Mouse (Mus musculus) forelimb bud, embryonic 11.5 days (tissue): ENCODE results near the gene Sh3pxd2a.

Experiments used
- DNase-seq: peaks from one replicate; pipeline ENCODE4 v3.0.0-alpha.2; 2012; ENCODE audit warnings: low read depth, low spot score

The Sh3pxd2a gene

DNA sequence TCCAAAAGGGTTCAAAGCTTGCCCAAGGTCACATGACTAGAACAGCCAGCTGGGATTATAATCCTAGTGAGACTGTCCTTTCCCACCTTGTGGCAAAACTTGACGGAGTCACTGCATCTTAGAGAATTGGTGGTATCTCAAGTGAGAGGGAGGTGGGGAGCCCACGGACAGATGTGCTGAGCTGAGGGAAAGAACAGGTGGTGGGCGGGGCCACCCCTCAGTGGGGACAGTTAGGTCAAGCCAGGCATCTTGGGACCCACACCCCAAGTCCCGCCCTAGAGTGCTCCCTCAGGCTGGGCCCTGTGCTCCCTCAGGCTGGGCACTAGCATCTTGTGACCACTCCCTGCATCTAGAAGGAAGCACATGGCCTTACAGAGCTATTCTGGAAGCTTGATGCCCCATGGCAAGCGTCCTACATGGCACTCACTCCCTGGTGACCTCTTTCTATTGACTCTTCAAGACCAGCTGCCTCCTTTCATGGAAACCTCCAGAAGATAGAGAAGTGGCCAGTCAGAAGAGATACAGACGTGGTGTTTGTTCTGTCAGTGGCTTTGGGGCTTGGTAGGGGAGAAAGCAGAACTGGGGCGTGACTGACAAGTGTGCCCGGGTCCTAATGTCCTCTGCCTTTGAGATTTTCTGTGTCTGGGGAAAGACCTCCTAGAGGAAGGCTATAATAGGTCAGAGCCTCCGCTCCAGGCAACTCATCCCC, 24.3 kb downstream of the Sh3pxd2a start:
- no peak for DNase-seq

DNA sequence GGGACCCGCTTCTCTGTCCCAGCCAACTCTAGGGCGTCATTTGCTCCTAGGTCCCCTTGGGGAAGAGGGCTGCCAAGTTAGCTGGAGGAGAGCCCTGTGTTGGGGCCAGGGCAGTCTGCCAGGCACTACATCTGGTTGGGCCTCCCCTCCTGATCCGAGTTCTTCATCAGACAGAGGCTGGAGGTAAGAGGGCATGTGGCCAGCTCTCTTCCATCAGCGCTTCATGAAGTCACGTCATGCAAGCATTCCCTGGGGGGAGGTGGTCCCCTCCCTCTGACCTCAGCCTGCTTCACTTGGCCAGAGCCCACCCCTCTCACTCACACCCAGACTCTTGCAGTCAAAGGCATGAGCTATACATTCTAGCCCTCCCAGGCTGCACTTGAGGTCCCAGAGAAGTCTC, 25.8 kb downstream of the Sh3pxd2a start:
- DNase-seq = no peak

DNA sequence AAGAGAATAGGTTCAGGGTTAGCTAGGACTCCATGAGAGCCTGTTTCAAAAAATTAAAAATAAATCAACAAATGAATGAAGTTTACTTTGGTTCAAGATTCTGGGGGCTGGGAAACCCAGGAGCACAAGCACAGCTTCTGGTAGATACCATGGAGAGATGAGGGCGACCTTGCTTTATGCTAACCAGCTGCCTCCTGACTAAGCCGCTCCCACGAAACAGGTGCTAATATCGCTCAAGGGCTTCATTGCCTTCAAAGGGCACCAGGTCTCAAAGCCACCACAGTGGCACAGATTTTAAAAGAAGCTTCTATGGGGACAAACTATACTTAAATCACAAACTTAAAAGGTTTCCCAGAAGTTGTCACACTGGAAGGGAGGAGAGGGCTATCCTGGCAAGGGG, 27.2 kb downstream of the Sh3pxd2a start:
- no peak for DNase-seq

DNA sequence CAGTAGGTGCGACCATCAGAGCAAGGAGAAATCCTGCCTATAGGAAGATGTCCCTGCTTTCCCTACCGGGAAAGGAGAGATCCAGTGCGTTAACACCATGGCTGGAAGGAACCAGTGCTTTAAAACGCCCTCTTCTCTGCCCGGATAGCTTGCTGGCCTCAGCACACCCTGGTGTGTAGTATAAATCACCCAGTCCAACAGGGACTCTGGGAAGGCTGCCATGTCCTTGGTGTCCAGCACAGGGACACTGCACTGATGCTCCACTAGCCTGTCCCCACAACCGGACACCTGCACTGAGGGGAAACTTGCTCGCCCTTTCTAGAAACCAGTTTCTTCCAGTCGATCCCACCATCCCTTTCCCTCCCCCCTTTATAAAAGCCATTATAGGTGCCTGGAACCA, 28.0 kb downstream of the Sh3pxd2a start:
- no peak for DNase-seq

DNA sequence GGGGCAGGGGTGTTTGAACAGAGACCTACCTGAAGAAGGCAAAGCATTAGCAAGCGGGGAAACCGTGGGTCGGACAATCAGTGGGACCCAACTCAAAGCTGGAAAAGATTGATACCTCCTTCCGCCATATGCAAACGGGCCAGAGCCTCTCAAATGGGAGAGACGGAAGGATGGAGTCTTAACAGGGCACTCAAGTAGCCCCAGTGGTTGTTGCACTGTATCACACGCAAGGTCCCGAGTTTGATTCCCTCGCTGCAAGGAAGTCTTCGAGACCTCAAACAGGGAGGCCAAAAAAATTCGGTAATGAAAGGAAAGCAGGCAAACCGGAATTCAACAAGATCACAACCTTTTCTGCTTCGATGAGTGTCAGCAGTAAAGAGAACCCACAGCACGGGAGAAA, 29.5 kb downstream of the Sh3pxd2a start:
- no peak for DNase-seq

DNA sequence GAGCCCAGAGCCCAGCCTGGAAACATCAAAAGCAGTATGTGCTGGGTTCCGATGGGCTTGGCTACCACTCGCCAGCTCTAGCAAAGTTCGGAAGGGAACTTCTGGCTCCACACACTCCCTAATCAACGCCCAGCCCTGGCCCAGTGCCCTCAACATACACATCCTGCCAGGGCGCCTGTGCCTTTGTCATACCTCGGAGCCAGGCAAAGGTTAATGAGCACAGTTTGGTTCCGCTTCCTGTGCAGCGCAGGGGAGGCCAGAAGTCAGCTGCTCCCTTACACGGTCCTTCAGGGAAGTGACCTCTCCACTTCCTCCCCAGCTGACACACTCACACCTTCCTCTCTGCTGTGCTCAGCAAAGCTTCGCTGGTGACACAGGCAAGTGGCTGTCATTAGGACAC, 31.9 kb downstream of the Sh3pxd2a start:
- peak; percentile 30 for DNase-seq

DNA sequence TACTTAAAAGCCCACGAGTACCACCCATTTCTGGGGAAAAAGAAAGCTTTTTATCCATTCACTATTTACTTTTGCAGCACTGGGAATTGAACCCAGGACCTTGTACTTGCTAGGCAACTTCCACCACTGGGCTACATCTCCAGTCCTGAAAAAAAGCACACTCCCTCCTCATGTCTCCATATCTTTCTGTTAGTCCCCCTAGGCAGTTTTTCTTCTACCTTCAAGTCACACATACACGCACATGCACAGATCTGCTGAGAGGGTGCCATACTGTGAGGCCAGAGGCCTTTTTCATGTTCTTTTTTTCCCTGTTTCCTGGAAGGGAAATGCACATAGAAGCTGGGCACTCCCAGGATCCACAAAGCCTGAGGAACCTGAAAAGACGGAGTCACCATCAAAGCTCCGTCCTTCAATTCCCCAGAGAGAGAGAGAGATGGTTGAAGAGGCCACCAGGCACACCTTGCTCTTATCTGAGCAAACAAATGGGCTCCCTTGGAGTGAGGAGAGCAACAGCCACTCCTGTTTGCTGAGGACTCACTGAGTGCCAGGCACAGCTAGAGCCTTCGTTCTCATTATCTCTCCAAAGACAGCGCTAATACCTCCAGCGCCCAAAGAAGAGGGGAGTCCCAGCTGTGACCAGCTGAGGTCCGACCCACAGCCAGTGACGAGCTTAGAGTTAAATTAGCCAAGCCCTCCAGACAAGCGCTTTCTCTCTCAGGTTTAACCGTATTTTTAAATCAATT, 32.8 kb downstream of the Sh3pxd2a start:
- no peak for DNase-seq

DNA sequence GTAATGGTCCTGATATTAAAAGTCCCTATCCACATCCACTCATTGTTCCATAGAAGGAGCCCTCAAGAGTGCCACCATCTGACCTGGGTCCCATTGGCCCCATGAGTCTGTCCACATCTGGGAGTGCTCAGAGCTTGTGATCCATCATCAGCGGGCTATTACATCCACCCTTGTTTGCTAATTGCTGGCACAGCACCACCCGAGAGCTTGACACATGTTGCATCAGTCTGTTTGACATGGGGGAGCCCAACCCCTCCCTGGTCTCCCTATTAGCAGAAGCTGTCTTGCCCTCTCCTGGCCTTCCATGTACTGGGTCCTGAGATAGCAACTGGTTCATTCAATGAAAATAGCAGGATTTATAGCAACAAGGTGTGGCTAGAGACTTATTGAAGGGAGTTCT, 34.0 kb downstream of the Sh3pxd2a start:
- DNase-seq = no peak

DNA sequence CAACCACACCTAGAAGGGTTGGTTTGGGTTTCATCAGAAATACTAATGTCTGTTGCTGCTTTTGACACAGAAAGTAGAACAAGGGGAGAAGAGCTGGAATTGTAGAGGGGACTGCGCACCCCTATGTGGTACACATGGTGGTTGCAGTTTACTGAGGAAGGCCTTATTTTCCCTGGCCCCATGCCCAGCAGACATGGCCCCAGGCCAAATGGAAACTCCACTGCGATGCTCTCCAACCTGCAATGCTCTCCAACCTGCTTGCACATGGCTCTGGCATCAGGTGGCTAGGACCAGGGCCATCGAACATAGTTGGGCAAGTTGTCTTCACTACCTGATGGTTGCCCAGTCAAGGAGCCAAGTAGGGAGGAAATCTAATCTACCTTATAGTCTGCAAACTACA, 35.0 kb downstream of the Sh3pxd2a start:
- no peak for DNase-seq

DNA sequence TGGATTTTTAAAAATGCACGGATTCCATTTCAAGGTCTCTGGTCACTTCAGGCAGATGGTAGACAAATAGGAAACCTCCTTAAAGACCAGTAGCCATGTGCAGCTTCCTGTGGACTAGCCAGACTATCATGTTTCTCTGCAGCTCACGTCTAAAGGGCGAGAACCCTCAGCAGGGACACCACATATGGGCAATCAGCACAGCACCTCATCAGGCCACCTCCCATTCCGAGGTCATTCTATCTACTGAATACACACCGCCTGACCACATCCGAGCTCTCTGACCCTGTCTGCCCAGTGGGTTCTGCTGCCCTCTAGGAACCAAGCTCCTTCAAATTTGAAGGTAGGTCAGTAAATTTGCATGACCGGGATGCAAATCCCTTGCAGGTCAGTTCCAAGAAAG, 35.4 kb downstream of the Sh3pxd2a start:
- peak; percentile 14 for DNase-seq

DNA sequence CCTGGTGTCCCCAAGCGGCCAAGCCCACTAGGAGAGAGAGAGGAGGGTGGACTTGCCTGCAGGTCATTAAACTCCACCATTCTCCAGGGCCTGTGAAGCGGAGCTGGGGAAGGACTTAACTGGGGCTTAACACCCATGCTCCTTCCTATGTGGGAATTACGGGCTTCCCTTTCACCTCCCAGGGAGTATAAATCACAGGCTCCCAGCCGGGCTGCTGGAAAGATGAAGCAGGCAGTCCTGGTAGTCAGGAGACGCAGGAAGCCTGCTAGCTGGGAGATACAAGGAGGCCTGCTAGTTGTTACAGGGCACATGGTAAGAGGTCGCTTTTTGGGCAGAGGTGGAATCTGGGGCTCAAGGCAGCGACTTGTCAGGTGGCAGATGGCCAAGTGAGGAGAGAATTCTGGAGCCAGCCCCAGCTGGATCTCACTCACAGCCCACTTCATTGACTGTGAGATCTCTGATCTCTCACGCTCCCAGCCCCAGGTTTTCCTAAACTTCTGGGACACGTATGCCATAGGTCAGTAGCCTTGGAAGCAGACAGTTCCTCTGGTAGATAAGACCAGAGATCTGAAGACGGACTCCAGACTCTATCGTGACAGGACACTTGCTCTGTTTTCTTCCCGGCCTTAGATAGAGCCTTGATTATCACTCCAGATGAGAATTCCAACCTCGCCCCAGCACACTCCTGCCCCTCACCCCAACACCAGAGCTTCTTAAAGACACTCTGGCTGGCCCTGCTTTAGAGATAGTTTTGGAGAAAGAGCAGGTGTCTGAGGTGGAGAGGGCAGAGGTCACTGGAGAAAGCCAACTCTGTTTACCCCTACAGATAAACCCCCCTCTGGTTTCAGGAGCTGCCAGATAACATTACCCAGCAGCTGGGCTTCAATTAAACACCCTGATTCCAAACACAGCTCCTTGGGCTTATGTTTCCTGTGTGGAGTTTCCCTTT, 36.1 kb downstream of the Sh3pxd2a start:
- peak; percentile 28 for DNase-seq

DNA sequence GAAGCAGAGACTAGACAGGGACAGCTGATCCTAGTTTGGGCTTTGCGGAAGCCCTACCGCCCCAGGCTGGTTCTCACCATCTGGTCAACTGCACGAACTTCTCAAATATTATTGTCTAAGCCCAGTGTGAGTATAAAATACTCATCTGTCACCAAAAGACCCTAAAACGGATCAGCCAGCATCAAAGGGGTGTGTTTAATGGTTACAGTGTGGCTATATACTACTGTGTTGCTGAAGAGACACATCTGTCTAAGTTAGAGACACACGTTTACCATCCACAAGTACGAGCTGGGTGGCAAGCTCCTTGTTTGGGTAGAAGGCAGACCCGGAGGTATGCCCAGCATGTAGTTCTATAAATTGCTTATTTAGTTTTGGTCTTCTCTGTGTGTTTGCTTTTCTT, 40.6 kb downstream of the Sh3pxd2a start:
- DNase-seq = no peak

DNA sequence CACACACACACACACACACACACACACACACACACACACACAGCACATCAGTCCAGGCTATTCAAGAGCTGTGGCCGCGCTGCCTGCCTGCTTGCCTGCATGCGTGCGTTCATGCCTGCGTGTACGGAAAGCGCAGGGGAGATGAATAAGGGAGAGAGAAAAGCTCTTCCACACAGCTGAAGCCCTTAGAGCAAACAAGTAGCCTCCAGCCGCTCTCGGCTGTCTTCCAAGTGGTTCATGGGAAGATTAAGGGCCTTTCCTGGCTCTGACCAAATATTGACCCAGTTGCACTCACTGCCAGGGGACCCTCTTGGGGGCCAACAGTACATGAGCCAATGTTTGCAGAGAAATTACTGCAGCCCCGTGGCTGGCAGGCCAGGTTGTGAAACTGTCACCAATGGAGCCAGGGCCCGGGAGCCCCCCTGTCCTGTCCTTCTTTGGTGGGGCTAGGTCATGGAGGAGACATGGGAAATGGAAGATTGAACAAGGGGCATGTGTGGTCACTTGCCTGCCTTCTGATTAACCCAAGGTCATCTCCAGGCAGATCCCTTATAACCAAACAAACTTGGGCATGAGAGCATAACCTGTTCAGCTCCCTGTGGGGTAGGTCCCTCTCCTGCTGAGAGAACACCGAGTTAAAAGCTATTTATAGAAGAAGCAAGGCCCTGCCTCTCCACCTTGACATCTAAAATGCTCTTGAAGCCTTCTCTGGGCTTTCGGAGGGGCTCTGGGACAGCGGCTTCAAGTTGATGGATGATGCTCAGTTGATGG, 42.9 kb downstream of the Sh3pxd2a start:
- no peak for DNase-seq

DNA sequence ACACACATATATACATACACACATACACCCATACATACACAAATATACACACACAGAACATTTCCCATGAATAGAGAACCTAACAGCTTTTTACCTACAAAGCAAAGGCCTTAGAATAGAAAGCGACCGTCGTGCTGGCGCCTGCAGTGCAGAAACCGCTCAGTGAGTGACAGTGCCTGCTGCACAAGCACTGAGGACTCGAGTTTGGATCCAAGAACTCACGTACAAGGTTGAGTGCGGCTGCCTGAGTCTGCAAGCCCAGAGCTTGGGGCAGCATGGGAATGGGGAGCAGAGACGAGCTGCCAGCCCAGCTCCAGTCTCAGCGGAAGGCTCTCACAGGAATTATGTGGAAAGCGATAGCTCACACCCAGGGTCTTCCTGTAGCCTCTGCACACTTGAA, 43.7 kb downstream of the Sh3pxd2a start:
- no peak for DNase-seq

DNA sequence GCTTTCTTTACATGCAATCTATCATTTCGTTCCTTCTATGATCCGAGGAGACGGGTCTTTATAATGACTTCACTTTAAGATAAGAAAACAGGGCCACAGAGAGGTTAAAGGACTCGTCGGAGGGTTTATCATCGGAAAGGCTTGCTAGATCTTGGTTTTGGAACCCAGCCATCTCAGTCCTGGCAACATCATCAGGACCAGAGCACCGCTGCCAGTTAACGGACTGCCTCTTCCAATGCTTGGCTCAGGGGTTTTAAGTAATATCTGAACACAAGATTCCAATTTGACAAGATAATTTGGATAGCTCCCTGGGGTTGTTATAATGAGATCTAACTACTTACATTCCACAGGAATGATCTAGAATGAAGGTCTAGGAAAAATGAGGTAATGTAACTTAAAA, 45.0 kb downstream of the Sh3pxd2a start:
- DNase-seq = no peak

DNA sequence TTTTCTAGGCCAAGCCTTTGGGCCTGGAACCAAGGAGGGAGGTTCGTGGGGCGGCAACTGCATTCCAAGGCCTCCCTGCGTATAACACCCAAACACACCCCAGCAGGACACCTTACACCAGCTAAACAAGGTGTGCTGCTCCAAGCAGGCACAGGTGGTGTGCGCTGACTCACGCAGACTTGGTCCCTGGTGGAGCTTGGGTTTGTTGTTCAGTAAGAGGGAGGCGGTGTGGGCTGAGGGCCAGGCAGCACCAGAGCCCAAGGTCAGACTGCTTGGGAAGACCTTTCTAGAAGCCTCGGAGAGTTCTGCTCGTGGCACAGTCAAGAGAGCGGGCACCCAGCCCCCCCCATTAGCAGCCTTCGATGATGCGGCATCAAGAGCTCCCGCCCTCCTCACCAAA, 48.0 kb downstream of the Sh3pxd2a start:
- DNase-seq = no peak

DNA sequence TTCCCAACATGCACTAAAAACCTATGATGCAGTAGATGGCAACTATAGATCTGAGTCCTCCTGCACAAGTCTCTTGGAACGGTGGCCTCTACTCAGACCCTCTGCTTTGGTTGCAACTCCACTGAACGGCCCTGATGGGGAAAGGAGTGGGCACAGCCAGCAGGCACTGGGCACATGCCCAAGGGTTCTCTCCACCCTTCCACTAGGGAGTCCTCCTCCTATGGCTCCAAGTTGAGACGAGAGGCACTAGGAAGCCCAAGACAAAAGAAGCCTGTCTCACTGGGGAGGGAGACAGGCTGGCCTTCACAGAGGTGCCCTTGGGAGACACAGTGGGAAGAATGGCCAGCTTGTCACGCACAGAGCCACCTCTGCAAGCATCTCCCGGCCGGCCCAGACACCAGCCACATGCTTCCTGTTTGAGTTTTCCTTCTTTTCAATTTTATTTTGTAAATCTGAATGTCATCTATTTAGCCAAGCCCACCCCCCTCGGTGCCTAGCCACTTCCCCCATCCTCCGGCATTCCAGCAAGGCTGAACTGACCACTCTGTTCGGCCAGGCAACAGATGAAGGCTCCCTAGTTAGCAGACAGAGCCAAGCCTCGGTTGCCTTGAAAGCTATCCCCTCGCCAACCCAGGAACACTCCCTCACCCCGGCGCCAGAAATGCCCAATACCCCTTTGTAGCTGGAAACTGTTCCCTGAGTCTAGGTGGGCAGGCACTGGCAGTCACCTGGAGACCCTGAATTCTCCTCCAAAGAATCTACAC, 49.9 kb downstream of the Sh3pxd2a start:
- DNase-seq = no peak

DNA sequence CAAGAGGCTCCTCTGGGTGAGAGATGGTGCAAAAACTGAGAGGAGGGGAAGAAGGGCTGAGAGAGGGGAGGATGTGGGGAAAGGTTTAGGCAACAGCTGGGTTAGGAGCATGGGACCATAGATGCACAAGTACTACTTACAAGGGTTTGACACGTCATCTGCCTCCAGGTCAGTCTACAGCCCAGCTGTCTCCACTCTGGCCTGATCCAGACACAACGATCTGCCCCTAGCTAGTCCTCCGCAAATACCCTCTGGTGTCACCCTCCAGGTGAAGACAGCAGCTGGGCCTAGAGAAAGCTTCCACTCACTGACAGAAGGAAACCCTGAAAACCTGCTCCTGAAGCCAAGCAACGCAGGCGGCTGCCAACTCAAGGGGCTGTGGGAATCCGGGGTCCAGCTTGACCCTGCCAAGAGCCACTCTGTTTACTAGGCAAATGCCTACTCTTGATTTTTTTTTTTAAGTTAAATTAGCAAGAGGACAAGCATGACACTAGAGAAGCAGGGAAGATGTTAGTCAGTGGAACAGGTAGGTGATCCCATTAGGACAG, 50.7 kb downstream of the Sh3pxd2a start:
- DNase-seq = no peak

DNA sequence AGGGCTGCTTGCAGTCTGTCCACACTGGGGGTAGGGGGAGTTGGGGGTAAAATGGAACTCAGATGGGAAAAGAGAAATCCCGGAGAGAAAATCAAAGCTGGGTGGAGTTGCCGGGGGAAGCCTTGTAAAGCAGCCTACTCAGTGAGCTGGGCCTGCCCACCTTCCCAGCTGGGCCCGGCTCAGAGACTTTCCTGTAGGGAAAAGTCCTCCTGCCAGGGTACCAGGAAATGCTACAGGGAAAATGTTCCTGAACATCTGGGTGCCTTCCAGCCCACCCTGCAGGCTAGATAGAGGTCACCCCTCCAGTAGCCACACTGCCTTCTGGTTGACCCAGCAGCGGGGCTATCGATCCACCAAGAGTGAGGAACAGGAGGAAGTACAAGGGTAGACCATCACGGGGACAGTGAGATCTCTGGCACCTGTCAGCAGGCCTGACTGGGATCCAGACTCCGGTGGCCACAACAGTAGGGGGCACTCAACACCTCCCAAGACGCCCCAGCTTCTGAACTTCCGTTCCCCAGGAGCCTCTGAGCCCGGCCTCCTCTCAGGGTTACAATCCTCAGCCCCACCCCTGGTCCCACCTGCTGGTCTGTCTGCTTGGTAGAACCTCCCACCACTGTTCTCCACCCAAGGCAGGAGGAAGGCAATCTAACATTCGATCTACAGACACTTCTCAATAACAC, 51.5 kb downstream of the Sh3pxd2a start:
- DNase-seq = no peak

DNA sequence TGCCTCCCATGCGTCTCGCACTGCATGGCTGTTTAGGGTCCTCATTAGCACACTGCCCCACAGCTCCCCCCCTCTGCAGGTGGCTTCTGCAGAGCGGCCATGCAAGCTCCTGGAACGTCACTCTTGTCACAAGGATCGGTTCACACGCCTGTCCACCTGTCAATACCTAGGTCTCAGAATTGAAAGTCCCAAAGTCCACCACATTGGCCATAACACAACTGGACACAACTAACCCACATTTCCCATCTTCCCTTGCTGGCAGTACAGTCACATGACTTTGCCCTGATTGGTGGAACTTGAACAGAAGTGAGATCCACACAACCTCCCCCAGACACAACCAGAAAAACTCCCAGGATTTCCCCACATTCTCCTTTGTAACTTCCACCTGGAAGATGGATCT, 53.9 kb downstream of the Sh3pxd2a start:
- DNase-seq = no peak
